Mouse (Mus musculus) bone marrow, adult 2 months (tissue): Measurements from ENCODE around the gene Fbxw7.

Experiments used
- CTCF ChIP-seq: fragments of 200-500 bp; IDR thresholded peaks from 2 replicates; pipeline ENCODE4 v1.5.1; 2011; ENCODE audit warnings: low read length, control low read depth; ENCODE audit not compliant: control insufficient read depth, insufficient read depth
- POLR2A ChIP-seq: fragments of 200-500 bp; IDR thresholded peaks from 2 replicates; pipeline ENCODE4 v1.6.1; 2011; ENCODE audit warnings: low read depth, mild to moderate bottlenecking, control low read depth, low read length, borderline replicate concordance; ENCODE audit not compliant: control insufficient read depth

DNA sequence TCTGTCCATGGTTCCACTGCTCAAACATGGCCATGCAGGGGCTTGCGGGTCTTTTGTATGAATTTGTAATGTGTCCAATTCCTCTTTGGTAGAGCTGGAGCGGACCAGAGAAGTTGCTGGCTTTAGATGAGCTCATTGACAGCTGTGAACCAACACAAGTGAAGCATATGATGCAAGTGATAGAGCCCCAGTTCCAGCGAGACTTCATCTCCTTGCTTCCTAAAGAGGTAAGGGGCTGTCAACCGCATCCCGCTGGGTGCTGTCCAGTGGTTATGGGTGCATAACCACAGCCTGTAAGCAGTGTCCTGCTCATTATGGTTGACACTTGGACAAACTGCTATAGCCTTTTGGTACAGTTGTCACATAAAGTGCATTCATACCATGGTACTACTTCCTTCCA, 150.1 kb downstream of the Fbxw7 start:
- no peak for TF ChIP-seq CTCF
- no peak for TF ChIP-seq POLR2A
